Mouse (Mus musculus) 3T3-L1 (cell line): ENCODE measurements at regions not wholly inside any gene's neighbourhood (a gene's known extent, or its start where the extent isn't known, plus 50 kb on each side); places are given as distances from the start of the nearest gene placed in this dataset.
"Not testable (repeated sequence)": the region's sequence is repeated elsewhere in the genome, so short reads cannot be mapped to it uniquely, and the experiment has no call there.

Experiments
- DNase-seq: peaks from one replicate; pipeline ENCODE4 v3.0.0-alpha.2; 2015; ENCODE audit warnings: low read depth, low spot score

GRCm38 (mm10) chrX:94785983-94786382, 61.6 kb downstream of the Zxdb start:
- DNase-seq: no peak

- DNase-seq: peak; percentile 48
These were observed 64.1 kb downstream of the Zxdb start for GRCm38 (mm10) chrX:94788331-94788920.

- DNase-seq: not testable (repeated sequence)
These were observed 72.5 kb downstream of the Zxdb start for GRCm38 (mm10) chrX:94796845-94797244.

- DNase-seq: not testable (repeated sequence)
These were observed 73.2 kb downstream of the Zxdb start for GRCm38 (mm10) chrX:94797348-94798182.

GRCm38 (mm10) chrX:94798183-94798619, 73.8 kb downstream of the Zxdb start:
- DNase-seq: not testable (repeated sequence)

GRCm38 (mm10) chrX:94812760-94813159, 88.4 kb downstream of the Zxdb start:
- DNase-seq: not testable (repeated sequence)

- DNase-seq: not testable (repeated sequence)
These were observed 103.2 kb downstream of the Zxdb start for GRCm38 (mm10) chrX:94827524-94827923.

- not testable (repeated sequence) for DNase-seq
These were observed 119.9 kb downstream of the Zxdb start for GRCm38 (mm10) chrX:94844110-94844779.

- DNase-seq: not testable (repeated sequence)
These were observed 125.2 kb downstream of the Zxdb start for GRCm38 (mm10) chrX:94849549-94849948.

GRCm38 (mm10) chrX:94857501-94857900, 133.1 kb downstream of the Zxdb start:
- DNase-seq: no peak

GRCm38 (mm10) chrX:94857954-94858353, 133.6 kb downstream of the Zxdb start:
- no peak for DNase-seq

GRCm38 (mm10) chrX:94863123-94863522, 138.8 kb downstream of the Zxdb start:
- DNase-seq: peak; percentile 42

GRCm38 (mm10) chrX:94865531-94866502, 141.4 kb downstream of the Zxdb start:
- DNase-seq: peak; percentile 89

GRCm38 (mm10) chrX:94883547-94883946, 142.9 kb downstream of the Spin4 start:
- not testable (repeated sequence) for DNase-seq
